Mouse (Mus musculus) limb, embryonic 11.5 days (tissue): ENCODE results near the gene D13Ertd608e. TPM values are rescaled to one million over a fixed set of nuclear protein-coding genes. Genes with fewer than 3 reads are reported as not detected.
"Not testable (repeated sequence)": the region's sequence is repeated elsewhere in the genome, so short reads cannot be mapped to it uniquely, and the experiment has no call there.

Source experiments
- ATAC-seq: fragments of 200-750 bp; cut with Nextera tagmentation; 2 replicates; pipeline ENCODE4 v1.8.0; 2017; ENCODE audit warnings: low read depth; ENCODE audit not compliant: insufficient number of reproducible peaks, low FRiP score, low TSS enrichment
- DNase-seq: peaks from one replicate; pipeline ENCODE4 v3.0.0-alpha.2; 2015; ENCODE audit warnings: low spot score
- H3K27ac ChIP-seq: fragments of 300-500 bp; sonication (generic); replicated peaks from 2 replicates; pipeline ENCODE4 v1.5.1; 2014; ENCODE audit warnings: low read depth, mild to moderate bottlenecking, low read length
- H3K27me3 ChIP-seq: fragments of 300-500 bp; sonication (generic); 2 replicates; pipeline ENCODE4 v1.6.1; 2014; ENCODE audit warnings: mild to moderate bottlenecking, low read length, mixed read lengths; ENCODE audit not compliant: control insufficient read depth, insufficient read depth
- H3K36me3 ChIP-seq: fragments of 300-500 bp; sonication (generic); 2 replicates; pipeline ENCODE4 v1.6.1; 2014; ENCODE audit warnings: mild to moderate bottlenecking, low read length, moderate library complexity, mixed read lengths; ENCODE audit not compliant: control insufficient read depth, insufficient read depth
- H3K4me1 ChIP-seq: fragments of 300-500 bp; sonication (generic); 2 replicates; pipeline ENCODE4 v1.6.1; 2014; ENCODE audit warnings: low read length, mixed read lengths; ENCODE audit not compliant: control insufficient read depth, insufficient read depth
- H3K4me2 ChIP-seq: fragments of 300-500 bp; sonication (generic); 2 replicates; pipeline ENCODE4 v1.6.1; 2014; ENCODE audit warnings: low read depth, mild to moderate bottlenecking, moderate library complexity; ENCODE audit not compliant: severe bottlenecking
- H3K4me3 ChIP-seq: fragments of 300-500 bp; sonication (generic); 2 replicates; pipeline ENCODE4 v1.5.1; 2014; ENCODE audit warnings: low read depth, low read length
- H3K9ac ChIP-seq: fragments of 300-500 bp; sonication (generic); 2 replicates; pipeline ENCODE4 v1.6.1; 2014; ENCODE audit warnings: mild to moderate bottlenecking, low read length
- H3K9me3 ChIP-seq: fragments of 300-500 bp; sonication (generic); 2 replicates; pipeline ENCODE4 v1.6.1; 2016; ENCODE audit warnings: low read length; ENCODE audit not compliant: control insufficient read depth
- WGBS: fragments of 180-500 bp; shearing (Covaris S2); extraction: QIAGEN DNeasy Blood & Tissue Kit; methylation state at CpG from one replicate; pipeline ENCODE4 v1.1.7; 2014; 5-methylcytosine and 5-hydroxymethylcytosine counted together
- polyA plus RNA-seq: library from polyadenylated mRNA; unstranded; fragments of >200 nt; fragmentation: Nextera tagmentation; extraction: Ambion mirVana; gene quantifications from 2 replicates; pipeline ENCODE4 v1.2.1, GENCODE M21; 2014

Gene D13Ertd608e
- polyA plus RNA-seq = not detected in 2 replicates

GRCm38 (mm10) chr13:119835320-119836056, at the start of gene D13Ertd608e:
TSS of gene D13Ertd608e (plus strand) at chr13:119836006.
- H3K9ac ChIP-seq, H3K9me3 ChIP-seq, H3K4me1 ChIP-seq, H3K4me3 ChIP-seq, H3K27me3 ChIP-seq, H3K36me3 ChIP-seq, H3K27ac ChIP-seq, H3K4me2 ChIP-seq: not testable (repeated sequence)
- ATAC-seq (peak; percentile 65), DNase-seq (peak; percentile 48)
- 15% methylated on average over 18 of the region's 25 CpGs for WGBS

DNA sequence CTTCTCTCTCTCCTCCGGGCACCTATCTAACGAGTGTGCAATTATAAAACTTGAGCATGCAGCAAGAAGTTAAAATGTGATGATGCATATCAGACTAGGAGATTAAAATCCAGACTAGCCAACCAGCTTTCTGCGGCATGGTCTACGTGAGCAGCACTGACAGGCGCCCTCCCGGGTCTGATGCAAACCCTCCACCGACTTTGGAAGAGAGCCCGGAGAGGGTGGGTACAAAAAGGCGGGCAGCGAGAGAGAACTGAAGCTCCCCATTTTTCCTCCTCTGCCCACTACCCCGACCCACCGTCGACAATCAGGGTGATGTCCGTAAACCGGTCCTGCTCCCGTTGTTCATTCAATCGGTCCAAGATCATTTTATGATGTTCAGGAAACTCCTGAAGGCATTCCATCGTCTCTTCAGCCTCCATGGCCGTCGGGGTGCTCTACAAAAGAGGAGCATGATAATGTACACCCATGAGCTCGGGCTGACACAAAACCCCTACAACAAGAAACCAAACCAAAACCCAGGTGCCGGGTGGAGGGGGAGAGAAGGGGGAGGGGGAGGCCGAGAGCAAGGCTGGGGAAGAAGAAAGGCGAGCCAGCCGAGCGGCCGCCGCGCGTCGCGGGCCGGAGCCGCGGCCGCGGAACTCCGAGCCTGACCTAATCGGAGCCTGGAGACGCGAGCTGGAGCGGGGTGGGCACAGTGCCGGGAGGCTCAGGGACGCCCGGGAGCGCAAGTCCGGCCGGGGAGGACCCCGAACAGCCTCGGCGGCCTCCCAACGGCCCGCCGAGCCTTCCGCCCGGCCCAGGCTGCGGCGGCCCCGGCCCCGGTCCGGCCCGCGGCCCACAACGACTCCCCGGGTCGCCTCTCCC, 45.7 kb upstream of the D13Ertd608e start:
- peak; percentile 51; the same call in 1 of the 2 replicates for ATAC-seq
- Histone ChIP-seq H3K9me3 (no peaks in the 10 kb centered on the region), H3K4me1 (0 out of 2 replicates have a peak, but pooled peaks cover 3% of the 10 kb centered on the region), H3K9ac (peak overlapping the region; percentile 92), H3K27me3 (no peaks in the 10 kb centered on the region), H3K36me3 (0 out of 2 replicates have a peak, but pooled peaks cover 4% of the 10 kb centered on the region), H3K4me2 (peak overlapping the region; percentile 67), H3K27ac (peak overlapping the region; percentile 92), H3K4me3 (peak overlapping the region; percentile 80)
- peak; percentile 42 for DNase-seq
- WGBS = 2% methylated on average over 51 of the region's 66 CpGs

DNA sequence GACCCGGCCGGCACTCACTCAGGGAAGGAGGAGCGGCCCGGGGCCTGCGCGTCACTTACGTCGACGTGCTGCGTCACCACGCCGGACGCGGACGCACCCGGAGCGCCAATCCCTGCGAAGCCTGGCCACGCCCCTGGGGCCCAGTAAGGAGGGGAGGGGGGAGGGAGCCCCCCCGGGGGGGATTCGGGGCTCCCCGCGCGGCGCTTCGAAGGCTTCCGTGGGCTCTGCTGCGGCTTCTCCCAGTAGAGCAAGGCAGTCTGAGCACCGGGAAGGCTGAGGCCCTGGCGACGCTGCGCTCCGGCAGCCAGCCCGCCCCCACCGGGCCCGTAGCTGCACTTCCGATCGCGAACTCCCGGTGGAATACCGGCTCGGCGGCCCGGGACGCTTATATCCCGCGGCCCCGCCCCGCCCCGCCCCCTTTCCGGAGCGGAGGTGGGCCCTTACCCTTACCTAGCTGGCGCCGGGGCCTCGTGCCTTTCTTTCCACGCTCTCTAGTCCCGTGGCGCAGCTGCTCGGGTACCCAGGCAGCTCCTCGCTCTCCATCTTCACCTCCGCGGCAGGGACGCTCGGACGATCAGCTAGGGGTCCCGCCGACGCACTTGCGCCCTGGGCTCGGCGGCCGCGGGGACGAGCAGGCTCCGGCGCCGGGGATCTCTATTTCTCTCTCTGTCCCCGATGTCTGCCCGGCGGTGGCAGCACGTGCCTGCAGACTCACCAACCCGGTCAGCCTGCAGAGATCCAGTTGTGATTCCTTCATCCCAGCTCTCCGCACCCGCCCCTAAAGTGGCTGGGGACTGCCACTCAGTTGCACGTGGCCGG, 44.8 kb upstream of the D13Ertd608e start, which contains the start of gene Zfp131:
Zfp131 (minus strand) TSS at position 129 of the 819 bp plus-strand sequence.
- peak within 1 kb of the TSS; percentile 92 for H3K9ac ChIP-seq
- no peaks in the 10 kb centered on the region for H3K27me3 ChIP-seq
- WGBS = under 1% methylated on average over 69 of the region's 86 CpGs
- peak within 1 kb of the TSS; percentile 80 for H3K4me3 ChIP-seq
- H3K36me3 ChIP-seq = 0 out of 2 replicates have a peak, but pooled peaks cover 4% of the 10 kb centered on the region
- peak; percentile 96 for DNase-seq
- peak within 1 kb of the TSS; percentile 72 for H3K4me2 ChIP-seq
- ATAC-seq = peak; percentile 97
- H3K27ac ChIP-seq = peak within 1 kb of the TSS; percentile 92
- H3K4me1 ChIP-seq = 0 out of 2 replicates have a peak, but pooled peaks cover 3% of the 10 kb centered on the region
- no peaks in the 10 kb centered on the region for H3K9me3 ChIP-seq

GRCm38 (mm10) chr13:119791580-119792135, 44.1 kb upstream of the D13Ertd608e start:
- 0 out of 2 replicates have a peak, but pooled peaks cover 3% of the 10 kb centered on the region for H3K36me3 ChIP-seq
- H3K9ac ChIP-seq = peak overlapping the region; percentile 92
- ATAC-seq (no peak), DNase-seq (peak; percentile 49)
- H3K27ac ChIP-seq = peak overlapping the region; percentile 92; the same call in 1 of the 2 replicates
- no peaks in the 10 kb centered on the region for H3K9me3 ChIP-seq
- H3K4me3 ChIP-seq = peak overlapping the region; percentile 80
- peak overlapping the region; percentile 72 for H3K4me2 ChIP-seq
- H3K27me3 ChIP-seq = no peaks in the 10 kb centered on the region
- 0 out of 2 replicates have a peak, but pooled peaks cover 3% of the 10 kb centered on the region for H3K4me1 ChIP-seq
- 5% methylated on average over 18 of the region's 18 CpGs for WGBS

DNA sequence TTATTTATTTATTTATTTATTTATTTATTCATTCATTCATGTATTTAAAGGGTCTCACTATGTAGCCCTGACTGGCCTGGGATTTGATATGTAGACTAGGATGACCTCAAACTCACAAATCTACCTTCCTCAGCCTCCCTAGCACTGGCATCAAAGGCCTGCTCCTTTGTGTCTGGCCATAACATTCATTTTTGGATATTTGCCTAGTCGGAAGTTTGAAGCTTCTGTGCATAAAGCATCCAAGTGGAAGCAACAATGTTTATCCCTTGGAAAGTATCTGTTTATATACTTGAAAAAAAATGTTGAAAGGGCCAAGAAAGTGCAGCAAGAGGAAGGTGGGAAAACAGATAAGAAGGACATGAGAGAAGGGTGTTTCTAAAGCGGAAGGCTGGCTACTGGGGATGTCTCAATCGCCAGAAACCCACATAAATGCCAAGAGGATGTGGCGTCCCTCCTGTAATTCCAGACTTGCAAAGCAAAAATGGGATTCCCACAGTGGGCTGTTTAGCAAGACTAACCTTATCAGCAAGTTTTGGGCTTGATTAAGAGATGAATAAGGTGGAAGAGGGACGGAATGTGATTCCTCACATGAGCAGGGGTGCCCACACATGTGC, 42.9 kb upstream of the D13Ertd608e start:
- Histone ChIP-seq H3K9ac (no peak overlapping the region), H3K9me3 (no peaks in the 10 kb centered on the region), H3K36me3 (0 out of 2 replicates have a peak, but pooled peaks cover 2% of the 10 kb centered on the region), H3K4me1 (0 out of 2 replicates have a peak, but pooled peaks cover 3% of the 10 kb centered on the region), H3K27ac (no peak overlapping the region), H3K4me3 (no peak overlapping the region), H3K27me3 (no peaks in the 10 kb centered on the region), H3K4me2 (no peak overlapping the region)
- 84% methylated on average over 5 of the region's 5 CpGs for WGBS
- no peak for DNase-seq
- no peak for ATAC-seq

- Histone ChIP-seq H3K4me1 (no peaks in the 10 kb centered on the region), H3K9me3 (no peaks in the 10 kb centered on the region), H3K27me3 (no peaks in the 10 kb centered on the region), H3K4me2 (no peak overlapping the region), H3K36me3 (no peaks in the 10 kb centered on the region), H3K27ac (no peak overlapping the region), H3K9ac (no peak overlapping the region), H3K4me3 (no peak overlapping the region)
- ATAC-seq (no peak), DNase-seq (no peak)
- 74% methylated on average over 4 of the region's 4 CpGs for WGBS
Observed at GRCm38 (mm10) chr13:119797656-119798055, 38.1 kb upstream of the D13Ertd608e start.

DNA sequence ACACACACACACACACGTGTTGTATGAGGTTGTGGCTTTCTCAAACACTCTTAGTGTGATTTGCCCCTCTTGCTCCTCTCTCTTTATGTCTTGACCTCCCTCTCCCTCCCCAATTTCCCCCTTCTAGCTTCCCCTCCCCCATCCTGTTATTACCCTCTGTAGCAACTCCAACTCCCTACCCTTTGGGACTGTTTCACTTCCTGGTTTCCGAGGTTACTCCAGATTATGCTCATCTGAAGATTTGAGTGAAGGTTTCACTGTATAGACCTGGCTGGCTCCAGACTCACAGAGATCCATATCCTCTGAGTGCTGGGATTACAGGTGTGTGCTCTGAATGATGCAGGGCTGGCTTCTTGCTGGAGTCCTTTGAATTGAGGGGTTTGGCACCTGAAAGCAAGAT, 26.9 kb upstream of the D13Ertd608e start:
- ATAC-seq (no peak), DNase-seq (no peak)
- H3K4me2 ChIP-seq = no peak overlapping the region
- no peaks in the 10 kb centered on the region for H3K36me3 ChIP-seq
- no peak overlapping the region for H3K27ac ChIP-seq
- H3K9me3 ChIP-seq = no peaks in the 10 kb centered on the region
- H3K27me3 ChIP-seq = no peaks in the 10 kb centered on the region
- H3K9ac ChIP-seq = no peak overlapping the region
- no peaks in the 10 kb centered on the region for H3K4me1 ChIP-seq
- no peak overlapping the region for H3K4me3 ChIP-seq
- WGBS = 76% methylated on average over 2 of the region's 2 CpGs
